Mouse (Mus musculus) CD4-positive, CD25-positive, alpha-beta regulatory T cell, adult 2 months (primary cell): ENCODE results near the gene Pld5.

ENCODE experiments used
- DNase-seq: peaks from one replicate; pipeline ENCODE4 v3.0.0-alpha.2; 2012; ENCODE audit warnings: low read depth, low spot score

The Pld5 gene

GRCm38 (mm10) chr1:176167784-176168183 is 107.3 kb downstream of the Pld5 start:
- no peak for DNase-seq

GRCm38 (mm10) chr1:176167114-176167513 is 108.0 kb downstream of the Pld5 start:
- DNase-seq: no peak

GRCm38 (mm10) chr1:176145306-176145705 is 129.8 kb downstream of the Pld5 start:
- DNase-seq: no peak

GRCm38 (mm10) chr1:176134379-176134778 is 140.7 kb downstream of the Pld5 start:
- DNase-seq: no peak

DNA sequence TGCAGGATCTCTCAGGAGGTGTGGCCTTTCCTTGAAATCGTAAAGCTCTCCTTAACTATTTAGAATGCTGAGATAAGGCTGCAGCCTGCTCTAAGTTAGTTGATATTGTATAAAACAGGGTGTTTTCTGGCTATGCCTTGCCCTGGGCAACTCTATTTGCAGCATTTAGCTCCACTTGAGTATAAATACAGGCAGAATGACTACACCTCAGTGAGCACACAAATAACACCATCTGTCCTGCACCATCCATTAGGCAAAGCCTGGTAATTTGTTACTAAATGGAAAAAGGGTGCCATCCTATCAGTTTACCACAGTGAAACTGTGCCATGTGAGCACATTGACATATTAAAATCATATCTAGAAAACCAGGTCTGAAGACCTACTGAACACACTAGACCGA is 149.3 kb downstream of the Pld5 start:
- no peak for DNase-seq

DNA sequence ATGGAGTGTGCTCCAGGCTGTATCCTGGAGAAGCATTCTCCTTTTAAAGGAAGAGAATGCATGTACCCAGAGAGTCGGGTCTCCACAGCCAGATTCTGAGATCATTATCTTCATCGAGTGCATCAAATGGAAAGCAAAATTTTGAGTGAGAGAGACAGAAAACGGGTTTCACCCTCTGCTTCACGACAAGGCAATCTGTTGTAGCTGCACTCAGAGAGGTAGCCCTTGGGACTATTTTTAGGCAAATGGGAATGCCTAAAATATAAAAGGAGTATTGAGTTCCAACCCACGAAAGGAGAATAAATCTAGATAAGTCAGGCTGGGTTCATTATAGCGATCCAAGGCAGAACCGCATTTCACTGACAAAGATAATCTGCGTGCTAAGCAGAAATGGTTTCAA is 150.7 kb downstream of the Pld5 start:
- no peak for DNase-seq

- no peak for DNase-seq
Observed at GRCm38 (mm10) chr1:176123781-176124180, 151.3 kb downstream of the Pld5 start.

GRCm38 (mm10) chr1:176115604-176116003 is 159.5 kb downstream of the Pld5 start:
- no peak for DNase-seq

GRCm38 (mm10) chr1:176098685-176099320 is 176.3 kb downstream of the Pld5 start:
- DNase-seq: no peak

DNA sequence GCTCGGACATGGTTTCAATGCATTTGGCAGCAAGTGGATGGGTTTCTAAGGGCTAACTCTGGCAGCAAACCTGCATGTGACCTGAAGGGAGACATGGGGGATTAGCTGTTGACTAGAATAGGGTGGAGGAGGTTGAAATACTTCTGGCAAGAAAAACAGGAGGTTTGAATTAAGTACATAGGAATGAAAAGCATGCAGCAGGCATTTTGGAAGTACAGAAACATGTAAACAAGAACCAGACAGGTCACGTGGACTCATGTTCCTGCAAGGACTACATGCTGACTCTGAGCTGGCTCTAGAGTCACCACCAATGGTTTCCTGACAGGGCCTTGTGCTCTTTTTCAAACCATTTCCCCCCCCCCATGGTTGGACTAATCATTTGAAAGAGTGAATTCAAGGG is 183.0 kb downstream of the Pld5 start:
- no peak for DNase-seq

DNA sequence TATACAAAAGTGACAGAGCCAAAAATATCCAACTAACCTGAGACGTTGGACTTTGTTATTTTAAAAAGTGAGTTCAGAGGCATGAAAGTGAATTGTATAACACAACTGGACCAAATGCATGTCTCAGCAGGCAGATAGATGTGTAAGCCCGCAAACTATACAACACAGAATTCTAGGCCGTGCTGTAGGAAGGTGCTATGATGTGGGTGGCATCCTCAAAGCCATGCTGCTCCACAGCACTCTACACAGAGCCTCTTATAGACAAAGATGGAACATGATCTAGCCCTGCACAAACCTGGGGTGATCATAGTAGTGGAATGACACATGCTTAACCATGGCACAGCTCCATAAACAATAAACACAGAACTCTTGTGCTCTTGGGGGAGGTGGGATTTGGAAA is 185.7 kb downstream of the Pld5 start:
- no peak for DNase-seq

- DNase-seq: no peak
Observed at GRCm38 (mm10) chr1:176085952-176086648, 189.0 kb downstream of the Pld5 start.

DNA sequence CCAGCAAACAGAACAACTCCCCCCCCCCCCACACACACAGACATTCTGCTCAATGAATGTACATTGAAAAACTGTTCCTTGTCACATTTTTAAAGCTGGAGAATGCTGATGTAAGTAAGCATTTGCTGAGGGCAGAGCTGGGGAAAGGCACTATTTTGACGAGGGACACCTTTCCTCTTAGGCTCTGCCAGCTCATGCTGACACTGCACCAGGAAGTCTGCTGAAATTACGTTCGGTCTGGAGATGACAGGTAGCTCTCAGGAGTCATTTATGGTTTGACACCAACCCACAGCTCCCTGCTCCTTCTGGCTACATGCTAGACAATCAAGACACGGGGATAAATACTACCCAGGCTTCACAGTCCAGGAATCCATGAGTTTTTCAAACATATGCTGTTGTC is 192.8 kb downstream of the Pld5 start:
- no peak for DNase-seq

GRCm38 (mm10) chr1:176080969-176081368 is 194.1 kb downstream of the Pld5 start:
- DNase-seq: no peak

DNA sequence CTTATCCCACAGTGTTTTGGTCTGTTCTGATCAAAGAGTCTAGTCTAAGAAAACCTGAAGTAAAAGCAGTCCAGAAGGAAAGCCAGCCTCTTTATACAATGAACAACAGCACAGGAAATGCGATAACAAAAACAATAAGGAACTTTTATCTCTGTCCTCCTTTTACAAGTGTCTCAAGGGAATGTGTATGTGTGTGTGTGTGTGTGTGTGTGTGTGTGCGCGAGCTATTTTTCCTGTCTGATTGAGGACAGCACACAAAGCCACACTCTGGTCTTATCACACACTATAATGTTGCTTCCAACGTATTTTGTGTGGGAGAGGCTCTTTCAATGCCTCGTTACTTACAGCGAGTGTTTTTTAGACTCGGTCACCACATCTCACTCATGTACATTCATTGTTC is 196.7 kb downstream of the Pld5 start:
- DNase-seq: no peak

DNA sequence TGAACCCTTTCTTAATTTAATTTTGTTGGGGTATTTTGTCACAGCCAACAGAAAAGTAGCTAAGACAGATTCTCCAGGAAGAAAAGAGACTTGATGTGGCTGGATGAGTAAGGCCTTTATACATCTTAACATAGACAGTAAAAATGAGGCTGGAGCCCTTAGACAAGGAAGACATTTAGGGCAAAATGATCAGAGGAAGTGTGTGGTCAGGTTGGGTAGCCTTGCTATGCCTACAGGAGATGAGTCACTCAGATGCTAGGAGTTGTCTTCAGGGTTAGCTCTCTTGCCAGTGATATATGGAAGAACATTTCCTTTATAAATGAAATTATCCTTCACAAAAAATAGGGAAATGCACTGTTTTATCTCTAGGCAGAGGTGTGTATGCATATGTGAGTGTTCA is 198.3 kb downstream of the Pld5 start:
- no peak for DNase-seq

- DNase-seq: no peak
Observed at GRCm38 (mm10) chr1:176075810-176076209, 199.3 kb downstream of the Pld5 start.

DNA sequence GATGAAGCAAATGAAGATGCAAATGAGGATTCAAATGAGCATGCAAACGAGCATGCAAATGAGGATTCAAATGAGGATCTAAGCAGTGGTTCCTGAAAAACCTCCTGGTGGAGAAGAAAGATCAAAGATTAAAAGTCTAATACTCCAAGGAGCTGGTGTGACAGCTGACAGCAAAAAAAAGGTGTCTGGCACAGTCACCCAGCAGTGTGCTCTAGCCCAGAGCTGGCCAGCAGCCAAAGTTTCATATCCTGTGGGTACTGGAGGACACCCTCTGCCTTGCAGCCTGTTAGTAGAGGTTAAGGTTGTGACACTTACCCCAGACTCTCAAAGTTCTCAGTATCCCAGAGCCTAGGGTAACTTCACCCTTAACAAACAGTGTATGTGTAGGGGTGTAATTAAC is 199.7 kb downstream of the Pld5 start:
- DNase-seq: no peak

DNA sequence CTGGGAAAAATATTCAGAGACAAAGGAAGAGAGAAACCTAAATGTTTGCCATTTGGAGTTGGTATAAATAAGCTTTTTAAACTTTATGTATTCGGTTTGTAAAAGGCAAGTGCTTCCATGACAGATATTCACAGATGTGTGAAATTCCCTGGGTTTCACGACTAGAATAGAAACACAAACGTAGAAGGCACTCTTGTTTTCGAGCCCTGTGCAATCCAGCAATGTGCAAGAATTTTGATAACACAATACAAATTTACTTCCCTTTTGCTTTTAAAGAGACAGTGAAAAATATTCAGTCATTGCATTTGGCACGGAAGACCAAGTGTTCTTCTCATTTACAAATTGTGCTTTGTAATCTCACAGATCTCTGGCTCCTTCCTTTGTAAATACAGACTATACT is 200.6 kb downstream of the Pld5 start:
- DNase-seq: no peak

GRCm38 (mm10) chr1:176065281-176065680 is 209.8 kb downstream of the Pld5 start:
- no peak for DNase-seq

- no peak for DNase-seq
Observed at GRCm38 (mm10) chr1:176064471-176064870, 210.6 kb downstream of the Pld5 start.

- DNase-seq: no peak
Observed at GRCm38 (mm10) chr1:176053653-176054052, 221.5 kb downstream of the Pld5 start.

DNA sequence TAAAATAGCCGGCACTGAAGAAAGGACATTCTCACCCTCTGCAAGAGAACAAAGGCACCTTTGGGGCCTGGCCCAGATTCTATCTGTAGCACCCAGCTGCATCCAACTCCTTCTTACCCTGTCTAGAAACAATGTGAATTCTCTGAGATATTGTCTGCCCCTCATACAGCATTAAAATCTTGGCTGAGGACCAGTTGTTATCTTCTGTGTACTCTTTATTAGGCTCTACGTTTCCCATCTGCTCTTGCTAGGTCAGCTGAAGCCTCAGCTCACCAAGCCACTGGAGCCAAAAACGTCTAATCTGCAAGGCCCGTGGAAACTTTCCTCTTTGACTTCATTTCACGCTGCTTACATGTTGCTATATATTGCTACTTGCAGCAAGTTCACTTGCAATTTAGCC is 228.1 kb downstream of the Pld5 start:
- DNase-seq: no peak

GRCm38 (mm10) chr1:176046375-176046774 is 228.7 kb downstream of the Pld5 start:
- no peak for DNase-seq
